Mouse (Mus musculus): ENCODE results near the gene Cemip.

Gene Cemip

DNA sequence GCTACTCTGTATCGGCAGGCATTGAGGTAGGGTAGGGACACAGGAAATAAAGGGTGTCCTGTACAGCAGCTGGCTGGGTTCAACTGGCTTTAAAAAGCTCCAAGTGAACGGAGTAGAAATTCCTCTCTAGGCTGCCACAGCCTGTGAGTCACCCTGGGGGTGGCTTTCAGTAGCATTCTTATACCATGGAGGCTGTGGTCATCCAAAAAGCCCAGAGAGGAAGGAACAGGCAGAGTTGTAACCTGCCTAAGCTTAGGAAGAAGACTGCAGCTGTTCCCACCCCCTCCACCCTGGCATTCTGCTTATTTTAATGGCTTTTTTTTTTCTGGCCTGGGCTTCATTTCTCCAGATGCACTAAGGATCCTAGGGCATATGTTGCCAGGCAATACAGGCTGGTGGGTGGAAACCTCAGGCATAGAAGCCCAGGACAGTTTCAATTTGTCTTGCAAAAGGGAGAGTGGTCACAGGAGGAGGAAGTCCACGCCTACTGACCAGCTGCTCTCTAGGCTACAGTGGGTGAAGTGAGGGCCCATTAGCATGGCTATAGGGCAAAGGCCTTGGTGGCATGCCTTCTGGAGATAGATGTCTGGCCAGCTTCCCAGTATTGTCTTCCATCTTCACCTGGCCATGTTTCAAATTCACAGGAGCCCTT is 57.1 kb downstream of the Cemip start:
- no peak for DNase-seq (ENCODE audit: extremely low read depth, low read depth)

DNA sequence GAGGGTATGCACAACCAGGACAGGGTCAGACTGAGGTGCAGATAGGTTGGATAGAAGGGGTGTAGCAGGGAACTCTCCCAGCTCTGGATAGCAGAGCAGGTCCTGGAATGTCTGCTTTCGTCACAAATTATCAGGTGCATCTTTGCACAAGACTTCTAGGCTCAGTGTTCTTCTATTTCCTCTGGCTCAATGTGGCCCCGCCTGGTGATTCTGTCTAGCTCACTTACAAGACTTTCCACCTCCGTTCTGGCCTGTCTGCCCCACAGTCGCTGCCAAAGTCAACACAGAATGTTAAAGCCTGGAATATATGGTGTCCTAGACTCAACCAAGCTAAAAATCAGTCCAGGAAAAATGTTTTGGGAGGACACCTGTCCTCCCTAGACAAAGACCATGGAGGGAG is 57.9 kb downstream of the Cemip start:
- DNase-seq (ENCODE audit: extremely low read depth, low read depth), result no peak

DNA sequence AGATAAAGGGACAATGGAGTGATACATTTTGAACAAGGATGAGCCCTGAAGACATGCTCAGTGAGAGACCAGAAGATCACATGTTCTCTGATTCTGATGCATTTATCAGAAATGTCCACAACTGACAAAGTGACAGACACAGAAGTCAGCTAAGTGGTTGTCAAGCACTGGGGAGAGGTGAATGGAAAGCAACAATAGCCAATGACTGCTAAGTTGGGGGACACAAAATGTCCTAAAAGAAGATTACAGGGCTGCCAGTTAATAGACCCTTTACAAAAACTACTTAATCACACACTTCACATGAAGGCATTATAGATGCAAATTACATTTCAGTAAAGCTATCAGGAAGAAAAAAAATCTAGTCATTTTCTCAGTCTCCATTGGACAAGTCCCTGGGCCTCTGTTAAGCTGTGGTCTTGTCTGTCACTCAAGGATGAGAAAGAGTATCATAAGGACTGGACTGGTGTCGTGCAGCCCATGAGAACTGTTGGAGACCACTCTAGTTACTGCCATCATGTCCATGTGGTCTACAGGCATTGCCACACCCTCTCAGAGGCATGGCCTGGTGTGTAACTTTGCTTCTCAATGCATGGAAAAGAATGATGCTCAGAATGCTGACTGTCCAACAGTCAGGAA is 59.2 kb downstream of the Cemip start:
- DNase-seq (ENCODE audit: extremely low read depth, low read depth), result no peak

DNA sequence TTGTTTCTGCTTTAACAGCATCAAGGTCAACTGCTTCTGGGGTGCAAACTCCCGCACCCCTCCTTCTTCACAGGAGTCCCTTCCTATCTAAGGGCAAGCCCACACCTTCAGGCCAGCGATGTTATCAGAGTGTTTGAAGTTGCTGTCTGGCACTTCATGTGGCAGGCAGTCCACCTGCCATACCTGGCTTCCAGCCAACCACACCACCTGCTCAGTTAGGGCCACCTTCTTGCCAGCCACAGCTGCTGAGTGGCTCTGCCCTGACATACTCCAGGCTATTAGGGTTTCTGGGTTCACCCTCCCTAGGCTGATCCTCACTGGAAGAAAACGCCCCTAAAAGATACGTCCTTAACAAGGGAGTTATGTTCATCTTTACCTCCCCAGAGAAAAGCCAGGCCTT is 60.2 kb downstream of the Cemip start:
- DNase-seq (ENCODE audit: extremely low read depth, low read depth), result no peak

DNA sequence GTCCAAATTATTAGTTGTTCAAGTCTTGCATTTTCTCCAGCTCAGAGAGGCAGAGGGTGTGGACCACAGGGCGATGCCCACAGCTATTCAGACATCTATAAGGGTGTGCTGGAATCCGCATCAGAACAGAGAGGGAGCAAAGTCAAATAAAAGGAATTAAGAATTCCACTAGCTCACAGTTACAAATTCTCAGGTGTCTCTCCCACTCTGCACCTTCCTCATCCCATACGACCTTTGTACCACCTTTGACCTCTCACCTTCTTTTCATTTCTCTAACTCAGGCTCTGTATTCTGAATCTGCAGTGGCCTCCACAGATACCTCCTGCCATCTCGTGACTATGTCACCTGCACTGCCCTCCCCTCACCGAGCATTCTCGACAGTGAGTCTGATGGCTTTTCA is 62.8 kb downstream of the Cemip start:
- DNase-seq (ENCODE audit: extremely low read depth, low read depth), result no peak

DNA sequence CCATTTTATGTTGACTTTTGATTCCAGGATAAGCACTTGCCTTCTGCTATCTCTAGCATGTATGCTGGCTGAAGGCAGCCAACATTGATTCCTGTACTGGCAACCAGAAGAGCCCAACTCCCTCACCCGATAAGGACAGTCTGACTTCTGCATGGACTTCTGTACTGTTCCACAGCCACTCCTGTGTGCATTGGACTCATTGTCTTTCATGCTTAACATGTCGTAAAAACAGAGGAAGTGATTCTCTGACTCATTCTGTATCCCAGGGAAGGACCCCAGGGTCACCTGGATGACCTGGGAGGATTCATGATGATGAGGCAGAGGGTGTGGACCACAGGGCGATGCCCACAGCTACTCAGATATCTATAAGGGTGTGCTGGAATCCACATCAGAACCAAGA is 63.8 kb downstream of the Cemip start:
- DNase-seq (ENCODE audit: extremely low read depth, low read depth), result no peak

DNA sequence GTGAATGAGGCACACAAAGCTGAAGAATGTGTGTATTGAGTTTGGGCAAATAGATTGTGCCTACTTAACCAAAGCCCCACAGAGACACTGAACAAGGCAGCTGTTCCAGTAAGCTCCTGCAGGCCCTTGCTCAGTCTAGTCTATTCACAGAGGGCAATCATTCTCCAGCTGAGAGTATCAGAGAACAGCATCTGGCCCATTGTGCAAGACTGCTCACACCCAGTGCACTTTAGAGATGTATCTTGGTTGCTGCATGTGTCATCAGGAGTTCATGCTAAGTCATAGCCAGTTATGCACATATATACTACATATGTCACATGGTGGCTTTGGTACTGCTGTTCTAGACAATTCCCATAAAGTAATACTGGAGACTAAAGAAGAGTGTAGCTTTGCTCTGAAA is 66.9 kb downstream of the Cemip start:
- no peak for DNase-seq (ENCODE audit: extremely low read depth, low read depth)

DNA sequence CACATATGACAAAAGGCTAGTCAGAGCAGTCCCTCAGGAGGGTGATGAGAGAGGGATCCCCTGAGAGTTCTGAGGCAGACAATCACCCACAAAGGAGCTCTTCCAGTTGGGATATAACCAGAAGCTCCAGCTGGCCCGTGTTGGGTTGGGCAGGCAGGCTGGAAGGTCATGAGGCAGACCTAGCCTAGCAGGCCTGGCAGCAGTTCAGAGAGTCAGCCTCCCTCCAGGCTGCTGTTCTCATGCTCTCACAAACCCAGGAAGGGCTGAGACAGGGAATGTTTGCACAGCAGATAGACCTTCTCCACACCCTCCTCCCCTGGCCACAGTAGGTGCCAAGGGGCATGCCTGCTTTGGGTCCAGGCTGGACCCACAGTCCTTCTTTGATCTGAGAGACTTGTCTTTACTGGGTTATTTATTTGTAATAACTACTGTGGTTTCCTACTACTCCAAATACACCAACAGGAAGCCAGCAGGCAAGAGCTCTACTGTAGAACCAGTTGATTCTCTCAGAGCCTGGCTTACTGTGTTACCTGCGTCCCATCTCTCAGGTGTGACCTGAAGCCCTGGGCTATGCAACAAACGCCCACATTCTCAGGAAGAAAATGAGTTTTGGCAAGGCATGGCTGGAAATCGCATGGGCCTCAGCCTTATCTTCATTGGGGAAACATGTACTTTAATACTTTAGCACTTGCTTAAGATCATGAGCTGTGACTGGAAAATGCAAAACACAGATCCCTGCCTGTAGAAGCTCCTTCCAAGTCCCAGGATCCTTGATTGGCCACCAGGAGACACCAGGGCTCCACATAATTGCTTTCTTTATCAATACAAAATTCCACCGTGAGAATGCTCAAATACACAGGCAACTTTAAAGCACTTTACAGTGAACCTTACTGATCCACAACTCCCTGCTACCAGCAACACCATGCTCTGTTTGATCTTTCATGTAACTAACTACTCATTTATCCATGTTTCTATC is 67.7 kb downstream of the Cemip start:
- DNase-seq (ENCODE audit: extremely low read depth, low read depth), result no peak

DNA sequence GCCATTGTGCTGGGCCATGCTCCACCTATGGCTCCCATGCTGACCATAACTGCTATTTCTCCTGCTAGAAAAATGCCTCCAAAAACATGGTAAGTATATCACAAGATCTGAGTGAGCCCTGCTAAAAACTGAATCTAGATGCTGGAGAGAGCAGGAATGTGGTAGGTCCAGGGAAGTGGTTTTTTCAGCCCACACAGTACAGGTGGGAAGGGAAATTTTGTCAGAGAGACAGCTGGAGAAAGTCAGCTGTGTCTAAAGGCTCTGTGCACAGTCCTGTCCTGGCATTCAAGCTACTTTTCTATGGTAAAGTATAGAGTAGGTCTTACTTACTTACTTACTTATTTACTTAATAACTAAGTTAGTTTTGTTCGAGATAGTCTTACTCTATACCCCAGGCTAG is 71.3 kb downstream of the Cemip start:
- DNase-seq (ENCODE audit: extremely low read depth, low read depth), result no peak

DNA sequence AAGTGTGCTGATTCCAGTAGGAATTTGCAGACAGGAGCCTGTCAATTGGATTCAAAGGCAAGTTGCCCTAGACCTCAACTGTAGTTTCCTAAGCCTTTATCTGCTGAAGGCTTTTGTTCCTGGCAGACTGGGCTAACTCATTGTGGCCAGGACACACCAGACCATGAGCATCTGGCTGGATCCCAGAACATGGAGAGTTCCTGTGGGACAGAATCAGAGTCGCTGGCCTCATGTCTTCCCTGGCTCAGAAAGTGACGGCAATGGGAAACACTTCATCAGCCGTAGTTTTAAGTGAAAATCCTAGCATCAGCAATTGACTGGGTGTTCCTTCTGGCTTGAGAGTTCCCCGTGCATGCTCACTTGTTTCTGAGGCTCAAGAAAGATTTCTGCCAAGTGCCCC is 72.6 kb downstream of the Cemip start:
- no peak for DNase-seq (ENCODE audit: extremely low read depth, low read depth)

DNA sequence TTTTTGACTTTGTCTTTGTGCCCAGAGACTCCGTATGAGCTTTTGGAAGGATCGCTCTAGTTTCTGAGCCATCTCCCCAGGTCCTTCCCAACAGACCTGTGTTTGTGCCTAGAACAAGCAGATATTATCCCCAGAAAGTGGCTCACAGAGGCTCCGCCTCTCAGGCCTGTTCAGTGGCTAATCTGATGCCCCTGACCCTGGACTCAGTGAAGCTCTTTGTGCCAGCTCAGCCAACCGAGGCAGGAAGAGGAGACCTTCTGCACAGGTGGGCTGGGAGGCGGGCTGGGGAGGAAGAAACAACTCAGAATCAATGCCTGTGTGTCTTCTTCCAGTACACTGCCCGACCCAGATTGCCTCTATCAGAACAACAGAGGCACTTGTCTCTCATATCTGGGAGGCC is 81.9 kb downstream of the Cemip start:
- DNase-seq (ENCODE audit: extremely low read depth, low read depth), result no peak

DNA sequence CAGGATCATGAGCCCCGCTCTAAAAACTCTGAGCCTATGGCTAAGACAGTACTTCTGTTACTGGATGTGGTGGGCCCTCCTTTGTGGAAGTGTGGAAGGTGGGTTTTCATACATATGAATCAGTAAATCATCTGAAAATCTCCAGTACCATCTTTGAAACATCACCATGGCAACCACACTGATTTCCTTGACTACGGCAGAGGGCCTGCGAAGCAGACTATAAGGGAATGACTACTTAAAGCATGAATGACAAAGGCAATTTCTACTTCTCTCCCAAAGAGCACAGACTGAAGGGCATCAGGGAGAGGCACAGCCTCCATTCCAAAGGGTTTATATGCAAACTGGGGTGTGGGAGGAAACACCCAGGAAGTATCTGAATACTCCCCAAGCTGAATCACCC is 84.8 kb downstream of the Cemip start:
- no peak for DNase-seq (ENCODE audit: extremely low read depth, low read depth)

DNA sequence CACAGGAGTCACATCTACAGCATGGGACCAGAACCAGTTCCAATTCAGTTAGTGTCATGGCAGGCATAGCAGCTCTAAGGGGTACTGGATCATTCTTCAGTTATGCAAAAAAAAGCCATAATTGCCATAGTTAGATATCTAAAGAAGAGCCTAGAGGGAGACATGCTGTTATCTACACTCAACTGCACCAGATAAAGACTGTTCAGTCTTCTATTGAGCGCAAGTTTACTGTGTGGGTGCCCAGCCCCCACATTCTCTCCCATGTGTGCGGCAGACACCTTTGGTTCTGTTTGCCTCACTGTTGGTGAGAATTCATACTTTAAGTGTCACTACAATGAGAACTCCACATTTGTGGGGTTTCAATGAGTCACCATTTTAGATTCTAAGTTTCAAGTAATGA is 85.6 kb downstream of the Cemip start:
- DNase-seq (ENCODE audit: extremely low read depth, low read depth), result no peak

DNA sequence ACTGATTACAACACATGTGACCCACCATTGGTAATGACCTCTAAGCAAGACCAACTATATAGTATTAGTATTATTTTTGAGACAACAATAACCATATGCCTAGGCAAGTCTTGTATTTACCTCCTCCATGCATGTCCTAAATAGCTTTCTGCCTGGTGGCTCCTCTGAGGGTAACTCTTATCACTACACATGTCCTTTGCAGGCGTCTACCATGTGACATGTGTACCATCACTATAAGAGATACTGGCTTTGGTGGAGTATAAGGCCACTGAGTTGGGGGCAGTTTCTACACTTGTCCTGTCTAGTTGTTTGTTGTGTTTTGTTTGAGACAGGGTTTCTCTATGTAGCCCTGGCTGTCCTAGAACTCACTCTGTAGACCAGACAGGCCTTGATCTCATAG is 86.7 kb downstream of the Cemip start:
- no peak for DNase-seq (ENCODE audit: extremely low read depth, low read depth)

DNA sequence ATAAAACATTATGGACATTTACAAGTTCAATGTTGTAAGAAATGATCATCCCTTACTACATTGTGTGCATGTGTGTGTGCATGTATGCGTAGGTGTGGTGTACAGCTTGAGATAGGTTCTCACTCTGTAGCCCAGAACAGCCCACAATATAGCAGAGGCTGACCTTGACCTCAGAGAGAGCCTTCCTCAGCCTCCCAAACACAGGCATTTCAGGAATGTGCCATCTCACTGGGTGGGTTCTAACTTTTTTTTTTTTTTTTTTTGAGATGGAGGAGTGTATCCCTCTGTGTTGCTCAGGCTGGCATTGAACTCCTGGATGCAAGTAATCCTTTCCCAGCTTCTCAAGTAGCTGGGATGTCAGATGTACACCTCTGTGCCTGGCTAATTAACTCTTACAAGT is 92.0 kb downstream of the Cemip start:
- no peak for DNase-seq (ENCODE audit: extremely low read depth, low read depth)

DNA sequence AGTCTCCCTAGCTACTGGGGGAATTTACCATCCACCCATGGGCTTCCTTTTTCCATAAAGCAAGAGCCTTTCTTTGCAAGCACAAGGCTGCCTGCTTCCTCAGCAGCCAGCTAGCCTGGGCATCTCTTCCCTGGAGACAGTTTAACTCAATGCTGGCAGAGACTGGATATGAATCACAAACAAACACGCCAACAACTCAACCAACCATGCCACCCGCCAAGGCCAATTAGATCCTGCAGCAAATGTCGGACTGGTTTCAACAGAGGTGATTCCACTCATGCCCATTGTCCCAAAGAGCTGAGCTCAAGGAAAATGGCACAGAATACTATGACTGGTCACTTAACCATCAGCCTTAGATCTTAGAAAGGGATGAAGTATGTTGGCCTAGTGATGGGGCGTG is 97.0 kb downstream of the Cemip start:
- no peak for DNase-seq (ENCODE audit: extremely low read depth, low read depth)

DNA sequence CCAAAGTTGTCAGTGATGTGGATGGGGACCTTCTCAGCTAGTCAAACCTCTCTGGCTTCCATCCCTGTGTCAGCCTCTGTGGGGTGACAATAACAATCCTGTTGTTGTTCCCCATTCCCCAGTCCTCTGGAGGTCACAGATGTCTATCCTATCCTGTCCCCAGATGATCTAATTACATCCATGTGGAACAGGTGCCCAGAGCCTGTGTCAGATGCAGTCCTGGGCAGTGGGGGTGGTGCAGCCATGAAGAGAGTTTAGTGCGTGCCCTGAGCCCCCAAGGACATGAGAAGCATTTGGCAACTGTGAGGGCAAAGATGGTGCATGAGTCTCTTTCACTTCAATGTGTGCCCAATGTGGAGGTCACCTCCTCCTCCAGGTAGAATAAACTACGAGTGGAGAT is 100.6 kb downstream of the Cemip start:
- DNase-seq (ENCODE audit: extremely low read depth, low read depth), result no peak

DNA sequence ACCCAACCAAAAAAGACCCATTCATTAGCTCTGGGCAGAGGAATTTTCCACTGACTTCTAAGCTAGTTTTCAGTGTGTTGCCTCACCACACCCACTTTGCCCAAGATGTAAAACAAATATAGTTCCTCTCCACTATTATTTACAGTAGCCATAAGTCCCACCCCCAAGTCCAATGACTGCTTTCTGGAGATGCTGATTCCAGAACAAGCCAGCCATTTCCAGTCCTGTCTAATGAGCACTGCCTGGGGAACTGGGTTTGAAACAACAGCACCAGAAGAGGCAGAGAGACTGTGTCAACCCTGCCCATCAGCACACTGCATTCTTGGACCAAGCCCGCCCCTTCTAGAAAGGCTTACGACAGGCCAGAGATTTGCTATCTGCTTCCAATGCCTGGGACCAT is 103.7 kb downstream of the Cemip start:
- DNase-seq (ENCODE audit: extremely low read depth, low read depth), result no peak

DNA sequence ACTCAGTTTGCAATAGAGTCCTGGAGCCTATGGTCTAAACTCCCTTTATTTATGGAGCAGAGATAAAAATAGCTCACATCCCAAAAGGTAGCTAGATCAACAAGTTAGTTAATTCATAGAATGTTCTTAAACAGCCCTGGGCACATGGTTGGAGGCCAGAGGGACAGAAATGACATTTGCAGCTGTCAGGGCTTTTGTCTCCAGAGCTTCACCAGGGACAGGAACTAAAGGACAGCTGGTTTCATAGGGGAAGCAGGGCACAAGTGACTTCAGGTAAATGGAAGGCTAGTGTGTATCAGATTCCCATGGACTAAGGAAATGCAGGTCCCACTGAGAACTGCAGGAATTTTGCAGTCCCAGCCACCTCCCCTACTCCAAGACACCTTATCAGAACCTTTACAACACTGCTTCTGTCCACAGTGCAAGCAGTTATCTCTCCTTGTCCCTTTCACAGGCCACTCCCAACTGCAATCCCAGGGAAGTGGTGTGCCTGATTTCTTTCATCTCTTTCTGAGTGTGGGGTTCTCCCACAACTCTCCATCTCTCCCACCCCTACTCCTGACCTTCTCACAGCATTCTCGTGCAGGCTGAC is 107.3 kb downstream of the Cemip start:
- no peak for DNase-seq (ENCODE audit: extremely low read depth, low read depth)

DNA sequence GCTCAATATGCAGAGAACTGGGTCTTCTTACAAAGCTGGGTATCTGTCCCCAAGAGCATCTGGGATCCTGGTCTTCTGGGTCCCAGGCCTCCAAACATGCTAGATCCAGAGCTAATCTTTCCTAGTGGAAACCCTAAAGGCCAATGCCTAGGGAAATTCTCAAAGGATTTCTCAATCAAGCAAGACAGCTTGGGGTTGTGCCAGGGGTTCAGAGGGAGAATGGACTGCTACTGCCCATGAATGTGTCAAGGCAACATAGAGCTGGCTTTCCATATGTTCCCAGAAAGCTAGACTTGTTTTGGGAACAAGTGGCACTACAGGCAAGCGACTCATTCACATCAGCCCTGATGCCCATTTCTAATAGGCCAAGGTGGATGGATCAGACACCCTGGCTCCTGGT is 107.9 kb downstream of the Cemip start:
- DNase-seq (ENCODE audit: extremely low read depth, low read depth), result no peak

DNA sequence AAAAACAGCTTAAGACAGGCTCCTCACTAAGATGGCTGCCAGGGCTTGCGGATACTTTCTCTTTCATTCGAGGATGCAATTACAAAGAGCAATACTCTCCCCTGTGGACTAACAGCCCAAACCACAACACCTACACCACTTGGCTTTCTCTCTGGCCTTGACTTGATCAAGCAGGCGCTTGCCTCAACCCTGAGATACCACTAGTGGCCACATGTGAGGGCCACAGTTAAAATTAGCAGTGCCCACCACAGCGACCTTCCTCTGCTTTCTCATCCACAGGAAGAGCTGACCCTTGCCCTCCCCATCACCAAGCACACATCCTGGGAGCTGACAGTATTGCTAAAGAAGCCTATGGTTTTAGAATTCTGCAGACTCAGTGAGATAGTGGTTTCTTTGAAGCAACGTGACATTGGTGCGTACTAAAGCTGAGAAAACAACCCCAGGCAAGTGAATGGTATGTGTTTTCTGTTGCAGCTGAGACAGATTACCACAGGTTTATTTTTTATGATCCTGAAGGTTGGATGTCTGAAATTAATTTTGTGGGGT is 109.8 kb downstream of the Cemip start:
- DNase-seq (ENCODE audit: extremely low read depth, low read depth), result no peak

DNA sequence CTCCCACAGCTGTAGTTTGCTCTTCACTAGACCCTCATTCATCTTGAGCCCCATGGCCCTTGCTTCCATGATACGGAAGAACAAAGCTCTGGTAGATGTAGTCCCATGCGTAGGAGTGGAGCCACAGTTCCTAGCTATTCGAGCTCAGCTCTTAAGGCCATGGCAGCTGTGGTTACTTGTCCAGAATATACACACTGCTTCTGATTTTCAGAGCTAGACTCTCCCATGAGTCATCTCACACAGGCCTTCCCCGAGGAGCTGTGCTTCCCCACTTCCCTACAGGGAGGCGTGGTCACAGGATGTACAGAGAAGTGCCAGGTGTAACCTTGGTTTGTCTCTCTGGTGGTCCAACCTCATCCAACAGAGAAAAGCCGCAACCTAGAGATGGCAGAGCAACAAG is 111.0 kb downstream of the Cemip start:
- DNase-seq (ENCODE audit: extremely low read depth, low read depth), result no peak

Measured in MEL-GATA-1-ER (cell line).